Mouse (Mus musculus) neural tube, embryonic 14.5 days (tissue): ENCODE data around the gene Lcor. TPM values are rescaled to one million over a fixed set of nuclear protein-coding genes. Genes with fewer than 3 reads are reported as not detected.

Experiments
- ATAC-seq: fragments of 200-750 bp; cut with Nextera tagmentation; 2 replicates; pipeline ENCODE4 v1.8.0; 2017; ENCODE audit warnings: low read depth, mild to moderate bottlenecking, moderate TSS enrichment, moderate library complexity
- H3K27ac ChIP-seq: fragments of 300-500 bp; sonication (generic); 2 replicates; pipeline ENCODE4 v1.5.1; 2014; ENCODE audit warnings: low read depth, mild to moderate bottlenecking, control low read depth, low read length, moderate library complexity, mixed read lengths
- H3K27me3 ChIP-seq: fragments of 300-500 bp; sonication (generic); 2 replicates; pipeline ENCODE4 v1.6.1; 2014; ENCODE audit warnings: low read length; ENCODE audit not compliant: control insufficient read depth, insufficient read depth
- H3K36me3 ChIP-seq: fragments of 300-500 bp; sonication (generic); 2 replicates; pipeline ENCODE4 v1.6.1; 2014; ENCODE audit warnings: low read length, mixed read lengths; ENCODE audit not compliant: control insufficient read depth, insufficient read depth
- H3K4me1 ChIP-seq: fragments of 300-500 bp; sonication (generic); 2 replicates; pipeline ENCODE4 v1.6.1; 2014; ENCODE audit warnings: low read length; ENCODE audit not compliant: control insufficient read depth, insufficient read depth
- H3K4me2 ChIP-seq: fragments of 300-500 bp; sonication (generic); 2 replicates; pipeline ENCODE4 v1.6.1; 2014; ENCODE audit warnings: mild to moderate bottlenecking, low read depth, low read length, control low read depth
- H3K4me3 ChIP-seq: fragments of 300-500 bp; sonication (generic); 2 replicates; pipeline ENCODE4 v1.5.1; 2014; ENCODE audit warnings: low read depth, low read length, control low read depth, mixed read lengths
- H3K9ac ChIP-seq: fragments of 300-500 bp; sonication (generic); replicated peaks from 2 replicates; pipeline ENCODE4 v1.6.1; 2014; ENCODE audit warnings: low read depth, mild to moderate bottlenecking, control low read depth, low read length, mixed read lengths
- H3K9me3 ChIP-seq: fragments of 300-500 bp; sonication (generic); 2 replicates; pipeline ENCODE4 v1.6.1; 2016; ENCODE audit warnings: low read length; ENCODE audit not compliant: control insufficient read depth
- WGBS: fragments of 180-500 bp; shearing (Covaris S2); extraction: QIAGEN DNeasy Blood & Tissue Kit; methylation state at CpG from one replicate; pipeline ENCODE4 v1.1.7; 2014; 5-methylcytosine and 5-hydroxymethylcytosine counted together
- polyA plus RNA-seq: library from polyadenylated mRNA; unstranded; fragments of >200 nt; fragmentation: Nextera tagmentation; extraction: Ambion mirVana; gene quantifications from 2 replicates; pipeline ENCODE4 v1.2.1, GENCODE M21; 2014

Gene Lcor
- polyA plus RNA-seq = 19.3 and 23.6 TPM in 2 replicates

GRCm38 (mm10) chr19:41482190-41482908 lies at the start of gene Lcor:
Gene Lcor, plus strand, starts transcription at chr19:41482637.
- H3K9me3 ChIP-seq = no peaks in the 10 kb centered on the region
- peak within 1 kb of the TSS; percentile 88 for H3K4me3 ChIP-seq
- peak; percentile 91 for ATAC-seq
- H3K36me3 ChIP-seq = no peaks in the 10 kb centered on the region
- WGBS = 0% methylated on average over 67 of the region's 92 CpGs
- peak within 1 kb of the TSS; percentile 95 for H3K9ac ChIP-seq
- no peaks in the 10 kb centered on the region for H3K27me3 ChIP-seq
- H3K27ac ChIP-seq = peak within 1 kb of the TSS; percentile 99
- peaks cover 25% of the 10 kb centered on the region for H3K4me1 ChIP-seq
- H3K4me2 ChIP-seq = peak within 1 kb of the TSS; percentile 73

- Histone ChIP-seq H3K4me1 (no peaks in the 10 kb centered on the region), H3K4me3 (no peak overlapping the region), H3K27me3 (no peaks in the 10 kb centered on the region), H3K36me3 (no peaks in the 10 kb centered on the region), H3K9ac (no peak overlapping the region), H3K9me3 (no peaks in the 10 kb centered on the region), H3K4me2 (no peak overlapping the region), H3K27ac (no peak overlapping the region)
- 89% methylated on average over 10 of the region's 10 CpGs for WGBS
- ATAC-seq = no peak
Measured at GRCm38 (mm10) chr19:41435366-41435765, 47.1 kb upstream of the Lcor start.

GRCm38 (mm10) chr19:41436461-41436860 lies 46.0 kb upstream of the Lcor start:
- H3K27me3 ChIP-seq = no peaks in the 10 kb centered on the region
- no peak overlapping the region for H3K4me2 ChIP-seq
- H3K27ac ChIP-seq = no peak overlapping the region
- H3K9ac ChIP-seq = no peak overlapping the region
- H3K36me3 ChIP-seq = no peaks in the 10 kb centered on the region
- H3K4me1 ChIP-seq = no peaks in the 10 kb centered on the region
- no peak for ATAC-seq
- H3K4me3 ChIP-seq = no peak overlapping the region
- 89% methylated on average over 9 of the region's 9 CpGs for WGBS
- no peaks in the 10 kb centered on the region for H3K9me3 ChIP-seq

- H3K27ac ChIP-seq = no peak overlapping the region
- no peaks in the 10 kb centered on the region for H3K36me3 ChIP-seq
- ATAC-seq = no peak
- H3K9ac ChIP-seq = no peak overlapping the region
- H3K9me3 ChIP-seq = no peaks in the 10 kb centered on the region
- H3K4me3 ChIP-seq = no peak overlapping the region
- 91% methylated on average over 6 of the region's 6 CpGs for WGBS
- H3K4me2 ChIP-seq = no peak overlapping the region
- H3K4me1 ChIP-seq = no peaks in the 10 kb centered on the region
- no peaks in the 10 kb centered on the region for H3K27me3 ChIP-seq
Measured at GRCm38 (mm10) chr19:41438953-41439352, 43.5 kb upstream of the Lcor start.

- 16% methylated on average over 3 of the region's 3 CpGs for whole genome bisulfite sequencing
- ATAC-seq = no peak
Measured at GRCm38 (mm10) chr19:41441446-41441845, 41.0 kb upstream of the Lcor start.

GRCm38 (mm10) chr19:41441911-41442607 lies 40.4 kb upstream of the Lcor start:
- no peak overlapping the region for H3K27ac ChIP-seq
- no peaks in the 10 kb centered on the region for H3K9me3 ChIP-seq
- no peaks in the 10 kb centered on the region for H3K27me3 ChIP-seq
- no peak overlapping the region for H3K9ac ChIP-seq
- H3K4me2 ChIP-seq = peak overlapping the region; percentile 38
- no peaks in the 10 kb centered on the region for H3K4me1 ChIP-seq
- no peak for ATAC-seq
- no peaks in the 10 kb centered on the region for H3K36me3 ChIP-seq
- WGBS = 18% methylated on average over 20 of the region's 20 CpGs
- no peak overlapping the region for H3K4me3 ChIP-seq

More at GRCm38 (mm10) chr19:41441446-41441845, 41.0 kb upstream of the Lcor start:
- no peaks in the 10 kb centered on the region for H3K27me3 ChIP-seq
- no peaks in the 10 kb centered on the region for H3K36me3 ChIP-seq
- H3K9me3 ChIP-seq = no peaks in the 10 kb centered on the region
- H3K27ac ChIP-seq = no peak overlapping the region
- H3K4me3 ChIP-seq = no peak overlapping the region
- no peak overlapping the region for H3K4me2 ChIP-seq
- no peaks in the 10 kb centered on the region for H3K4me1 ChIP-seq
- no peak overlapping the region for H3K9ac ChIP-seq

GRCm38 (mm10) chr19:41442608-41442969 lies 39.8 kb upstream of the Lcor start:
- Histone ChIP-seq H3K27me3 (no peaks in the 10 kb centered on the region), H3K9ac (no peak overlapping the region), H3K27ac (no peak overlapping the region), H3K4me3 (no peak overlapping the region), H3K9me3 (no peaks in the 10 kb centered on the region), H3K4me1 (no peaks in the 10 kb centered on the region), H3K4me2 (peak overlapping the region; percentile 38), H3K36me3 (no peaks in the 10 kb centered on the region)
- 20% methylated on average over 6 of the region's 6 CpGs for WGBS
- ATAC-seq = no peak

- Histone ChIP-seq H3K9ac (no peak overlapping the region), H3K4me3 (no peak overlapping the region), H3K9me3 (no peaks in the 10 kb centered on the region), H3K36me3 (no peaks in the 10 kb centered on the region), H3K27me3 (no peaks in the 10 kb centered on the region), H3K4me1 (no peaks in the 10 kb centered on the region), H3K4me2 (no peak overlapping the region), H3K27ac (no peak overlapping the region)
- no peak for ATAC-seq
- WGBS = 79% methylated on average over 8 of the region's 8 CpGs
Measured at GRCm38 (mm10) chr19:41444491-41444890, 37.9 kb upstream of the Lcor start.

- ATAC-seq = no peak
- no peaks in the 10 kb centered on the region for H3K36me3 ChIP-seq
- WGBS = 76% methylated on average over 10 of the region's 10 CpGs
Measured at GRCm38 (mm10) chr19:41445013-41445610, 37.3 kb upstream of the Lcor start.

More at GRCm38 (mm10) chr19:41445013-41445610, 37.3 kb upstream of the Lcor start:
- no peak overlapping the region for H3K9ac ChIP-seq
- H3K27ac ChIP-seq = no peak overlapping the region
- H3K9me3 ChIP-seq = no peaks in the 10 kb centered on the region
- H3K4me1 ChIP-seq = no peaks in the 10 kb centered on the region
- H3K4me2 ChIP-seq = no peak overlapping the region
- no peaks in the 10 kb centered on the region for H3K27me3 ChIP-seq
- H3K4me3 ChIP-seq = no peak overlapping the region
